Mouse (Mus musculus) thymus, adult 2 months (tissue): ENCODE data around the gene Cactin.

Experiments
- CTCF ChIP-seq: fragments of 200-500 bp; IDR thresholded peaks from 2 replicates; pipeline ENCODE4 v1.5.1; 2012; ENCODE audit warnings: mild to moderate bottlenecking, control low read depth, low read length, moderate library complexity, borderline replicate concordance; ENCODE audit not compliant: control insufficient read depth, poor library complexity, insufficient read depth; ENCODE audit errors: extremely low read depth
- POLR2A ChIP-seq: fragments of 200-500 bp; IDR thresholded peaks from 2 replicates; pipeline ENCODE4 v1.6.1; 2012; ENCODE audit warnings: mild to moderate bottlenecking, low read length, control low read depth, moderate library complexity; ENCODE audit not compliant: control insufficient read depth, poor library complexity, insufficient read depth; ENCODE audit errors: extremely low read depth

DNA sequence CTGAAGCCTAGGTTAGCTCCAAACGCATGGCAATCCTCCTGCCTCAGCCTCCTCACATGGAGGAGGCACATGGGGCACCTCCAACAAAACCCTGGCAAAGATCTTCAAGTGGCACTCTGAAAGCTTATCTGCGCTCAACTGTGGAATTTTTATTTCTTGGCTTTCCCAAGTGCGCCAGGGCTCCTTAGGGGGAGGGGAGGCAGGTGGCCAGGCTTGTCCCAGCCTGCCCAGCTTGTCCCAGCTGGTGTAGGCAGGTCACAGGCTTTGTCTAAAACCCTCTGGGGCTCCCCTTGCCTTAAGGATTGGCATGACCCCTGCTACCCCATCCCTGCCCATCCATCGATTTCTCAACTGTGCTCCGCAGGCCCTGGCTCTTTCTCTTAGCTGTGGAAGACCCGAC, 36.7 kb upstream of the Cactin start:
- TF ChIP-seq POLR2A (no peak), CTCF (no peak)
